Mouse (Mus musculus) intestine, postnatal 0 days (tissue): ENCODE measurements around the gene Kif3c. TPM values are rescaled to one million over a fixed set of nuclear protein-coding genes. Genes with fewer than 3 reads are reported as not detected.
A peak's percentile ranks its signal among the peaks of the same experiment; 100 is the strongest.

Experiments
- ATAC-seq: fragments of 200-750 bp; cut with Nextera tagmentation; 2 replicates; pipeline ENCODE4 v1.8.0; 2017; ENCODE audit warnings: mild to moderate bottlenecking, moderate TSS enrichment, moderate library complexity
- H3K27ac ChIP-seq: fragments of 300-500 bp; sonication (generic); 2 replicates; pipeline ENCODE4 v1.5.1; 2014; ENCODE audit warnings: mild to moderate bottlenecking, low read depth, low read length, moderate library complexity
- H3K27me3 ChIP-seq: fragments of 300-500 bp; sonication (generic); replicated peaks from 2 replicates; pipeline ENCODE4 v1.6.1; 2014; ENCODE audit warnings: low read length, mixed read lengths; ENCODE audit not compliant: control insufficient read depth, insufficient read depth
- H3K36me3 ChIP-seq: fragments of 300-500 bp; sonication (generic); 2 replicates; pipeline ENCODE4 v1.6.1; 2014; ENCODE audit warnings: mild to moderate bottlenecking, moderate library complexity; ENCODE audit not compliant: control insufficient read depth, insufficient read depth
- H3K4me1 ChIP-seq: fragments of 300-500 bp; sonication (generic); replicated peaks from 2 replicates; pipeline ENCODE4 v1.6.1; 2014; ENCODE audit warnings: antibody characterized with exemption, low read length, mixed read lengths; ENCODE audit not compliant: control insufficient read depth, insufficient read depth
- H3K4me2 ChIP-seq: fragments of 300-500 bp; sonication (generic); replicated peaks from 2 replicates; pipeline ENCODE4 v1.6.1; 2014; ENCODE audit warnings: low read depth, mild to moderate bottlenecking, moderate library complexity
- H3K4me3 ChIP-seq: fragments of 300-500 bp; sonication (generic); 2 replicates; pipeline ENCODE4 v1.5.1; 2014; ENCODE audit warnings: low read depth, low read length
- H3K9ac ChIP-seq: fragments of 300-500 bp; sonication (generic); 2 replicates; pipeline ENCODE4 v1.6.1; 2014; ENCODE audit warnings: mild to moderate bottlenecking, low read depth, low read length
- H3K9me3 ChIP-seq: fragments of 300-500 bp; sonication (generic); 2 replicates; pipeline ENCODE4 v1.6.1; 2016; ENCODE audit warnings: mixed run types; ENCODE audit not compliant: control insufficient read depth
- CTCF ChIP-seq: sonication (generic); IDR thresholded peaks from 2 replicates; pipeline ENCODE4 v1.5.1; 2016; ENCODE audit warnings: low read depth, mild to moderate bottlenecking, control low read depth, antibody characterized with exemption, moderate library complexity
- WGBS: fragments of 180-500 bp; shearing (Covaris S2); extraction: QIAGEN DNeasy Blood & Tissue Kit; methylation state at CpG from one replicate; pipeline ENCODE4 v1.1.7; 2014; 5-methylcytosine and 5-hydroxymethylcytosine counted together
- polyA plus RNA-seq: library from polyadenylated mRNA; unstranded; fragments of >200 nt; fragmentation: Nextera tagmentation; extraction: Ambion mirVana; gene quantifications from 2 replicates; pipeline ENCODE4 v1.2.1, GENCODE M21; 2015

Gene Kif3c
- polyA plus RNA-seq, 1 experiment from 2014 or later, result 2.4 TPM

- H3K27ac ChIP-seq, result no peak overlapping the region
- H3K9ac ChIP-seq, result no peak overlapping the region
- no peaks in the 10 kb centered on the region for H3K4me1 ChIP-seq
- no peak overlapping the region for H3K4me3 ChIP-seq
- H3K36me3 ChIP-seq, result no peaks in the 10 kb centered on the region
- no peak overlapping the region for H3K4me2 ChIP-seq
- no peaks in the 10 kb centered on the region for H3K27me3 ChIP-seq
- no peak for ATAC-seq
- no peaks in the 10 kb centered on the region for H3K9me3 ChIP-seq
- TF ChIP-seq CTCF, result peak; percentile 59
- WGBS, result 100% methylated on average over 1 of the region's 1 CpGs
These were observed 72.9 kb downstream of the Kif3c start for GRCm38 (mm10) chr12:3437815-3438214.

- Histone ChIP-seq H3K4me2 (no peak overlapping the region), H3K27ac (no peak overlapping the region), H3K36me3 (peaks cover 7% of the 10 kb centered on the region; the same call in 1 of the 2 replicates), H3K9me3 (no peaks in the 10 kb centered on the region), H3K4me3 (no peak overlapping the region), H3K9ac (no peak overlapping the region), H3K27me3 (no peaks in the 10 kb centered on the region), H3K4me1 (no peaks in the 10 kb centered on the region)
- ATAC-seq, result no peak
- TF ChIP-seq CTCF, result no peak
- 60% methylated on average over 2 of the region's 2 CpGs for WGBS
These were observed 76.0 kb downstream of the Kif3c start for GRCm38 (mm10) chr12:3440916-3441315.

- Histone ChIP-seq H3K36me3 (peaks cover 7% of the 10 kb centered on the region; the same call in 1 of the 2 replicates), H3K4me1 (no peaks in the 10 kb centered on the region), H3K4me2 (no peak overlapping the region), H3K9me3 (no peaks in the 10 kb centered on the region), H3K27me3 (no peaks in the 10 kb centered on the region), H3K4me3 (no peak overlapping the region), H3K27ac (no peak overlapping the region), H3K9ac (no peak overlapping the region)
- TF ChIP-seq CTCF, result no peak
- ATAC-seq, result 0 out of 2 replicates have a peak, but pooled peaks have one; percentile 43
- 67% methylated on average over 5 of the region's 5 CpGs for WGBS
These were observed 76.4 kb downstream of the Kif3c start for GRCm38 (mm10) chr12:3441361-3441760.

GRCm38 (mm10) chr12:3453554-3453953 lies 88.6 kb downstream of the Kif3c start:
- no peaks in the 10 kb centered on the region for H3K9me3 ChIP-seq
- no peak overlapping the region for H3K4me3 ChIP-seq
- peaks cover 40% of the 10 kb centered on the region for H3K36me3 ChIP-seq
- TF ChIP-seq CTCF, result no peak
- 87% methylated on average over 3 of the region's 3 CpGs for WGBS
- H3K9ac ChIP-seq, result no peak overlapping the region
- H3K4me2 ChIP-seq, result no peak overlapping the region
- H3K4me1 ChIP-seq, result no peaks in the 10 kb centered on the region
- no peaks in the 10 kb centered on the region for H3K27me3 ChIP-seq
- no peak for ATAC-seq
- H3K27ac ChIP-seq, result no peak overlapping the region

Other genes with a start within 250 kb of the Kif3c start
- 47.0 and 50.1 TPM in 2 replicates for gene Rab10, start 55.2 kb upstream of the Kif3c start, polyA plus RNA-seq
- gene Asxl2, start 61.7 kb downstream of the Kif3c start, polyA plus RNA-seq, result 8.3 and 10.3 TPM in 2 replicates
- 9.4 and 9.8 TPM in 2 replicates for gene Dtnb, start 207.2 kb downstream of the Kif3c start, polyA plus RNA-seq